Mouse (Mus musculus): Measurements from ENCODE around the gene Gm20865. TPM values are rescaled to one million over a fixed set of nuclear protein-coding genes. Genes with fewer than 3 reads are reported as not detected.
"Not testable (repeated sequence)": the region's sequence is repeated elsewhere in the genome, so short reads cannot be mapped to it uniquely, and the experiment has no call there.

Gm20865 gene
- not detected for total RNA-seq (2021)

GRCm38 (mm10) chrY:21241275-21241674, at the start of gene Gm20865:
Gene Gm20865, plus strand, starts transcription at chrY:21241575.
- DNase-seq (ENCODE audit: extremely low spot score in 1 of 2, low spot score in 1 of 2): not testable (repeated sequence)

Other genes with a start within 250 kb of the Gm20865 start
- gene Gm29866, start 247.9 kb upstream of the Gm20865 start, total RNA-seq (2021): not detected
- not detected for gene Gm20909, start 77.0 kb upstream of the Gm20865 start, total RNA-seq (2021)

Measured in layer of hippocampus, postnatal 25 days (tissue).